Mouse (Mus musculus) spleen, postnatal 14 days (tissue): ENCODE measurements around the gene Chd1l.

Experiments used
- DNase-seq, 2 experiments: peaks; one replicate each; pipeline ENCODE4 v3.0.0; 2021 to 2022; ENCODE audit warnings: low spot score in 2 of 2

Gene Chd1l

DNA sequence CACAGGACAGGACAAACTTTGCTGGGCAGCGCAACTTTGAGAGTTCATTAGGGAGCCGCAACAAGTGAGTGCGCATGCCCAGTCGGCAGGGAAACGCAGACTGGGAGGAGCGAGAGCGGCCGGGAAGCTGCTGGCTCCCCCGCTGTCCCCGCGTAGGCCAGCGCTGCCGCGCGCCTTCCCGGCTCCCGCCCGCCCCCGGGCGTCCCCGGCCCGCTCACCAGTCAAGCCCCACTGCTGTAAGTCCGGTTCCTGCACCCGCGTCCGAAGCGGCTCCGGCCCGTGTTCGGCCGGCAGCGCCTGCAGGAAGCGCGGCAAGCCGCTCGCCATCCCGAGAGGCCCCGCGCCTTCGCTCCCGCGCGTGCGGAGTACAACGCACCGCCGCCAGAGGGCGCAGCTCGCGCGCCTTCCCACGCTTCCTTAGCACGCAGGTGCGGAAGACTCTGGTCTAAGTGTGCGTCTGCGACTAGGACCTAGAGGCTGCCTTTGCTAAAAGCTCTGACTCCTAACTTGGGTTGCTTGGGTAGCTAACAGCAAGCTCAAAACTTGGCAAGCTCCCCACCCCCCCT lies at the start of gene Chd1l:
Gene Chd1l (minus strand): TSS at position 359 of the 566 bp plus-strand sequence.
- peak; percentile 88 to 90 for DNase-seq

DNA sequence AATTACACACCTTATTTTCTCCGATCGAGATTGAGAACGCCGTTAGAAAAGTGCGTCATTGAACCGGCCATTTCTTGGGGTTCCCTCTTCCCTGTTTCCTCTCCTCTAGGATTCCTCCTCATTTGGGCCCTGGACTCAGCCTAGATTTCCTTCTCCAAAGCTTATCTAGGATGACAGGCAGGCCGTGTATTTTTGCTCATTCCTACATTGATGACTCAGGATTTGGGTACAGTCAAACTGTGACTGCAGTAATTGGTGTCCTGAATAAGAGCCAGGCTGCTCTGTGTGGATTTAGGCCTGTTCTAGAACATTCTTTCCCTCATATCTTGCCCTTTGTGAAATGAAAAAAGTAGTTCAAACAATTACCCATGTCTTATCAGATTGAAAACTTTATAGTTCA lies 49.7 kb upstream of the Chd1l start:
- no peak for DNase-seq

GRCm38 (mm10) chr3:97658426-97659193 lies 48.6 kb upstream of the Chd1l start:
- no peak for DNase-seq

DNA sequence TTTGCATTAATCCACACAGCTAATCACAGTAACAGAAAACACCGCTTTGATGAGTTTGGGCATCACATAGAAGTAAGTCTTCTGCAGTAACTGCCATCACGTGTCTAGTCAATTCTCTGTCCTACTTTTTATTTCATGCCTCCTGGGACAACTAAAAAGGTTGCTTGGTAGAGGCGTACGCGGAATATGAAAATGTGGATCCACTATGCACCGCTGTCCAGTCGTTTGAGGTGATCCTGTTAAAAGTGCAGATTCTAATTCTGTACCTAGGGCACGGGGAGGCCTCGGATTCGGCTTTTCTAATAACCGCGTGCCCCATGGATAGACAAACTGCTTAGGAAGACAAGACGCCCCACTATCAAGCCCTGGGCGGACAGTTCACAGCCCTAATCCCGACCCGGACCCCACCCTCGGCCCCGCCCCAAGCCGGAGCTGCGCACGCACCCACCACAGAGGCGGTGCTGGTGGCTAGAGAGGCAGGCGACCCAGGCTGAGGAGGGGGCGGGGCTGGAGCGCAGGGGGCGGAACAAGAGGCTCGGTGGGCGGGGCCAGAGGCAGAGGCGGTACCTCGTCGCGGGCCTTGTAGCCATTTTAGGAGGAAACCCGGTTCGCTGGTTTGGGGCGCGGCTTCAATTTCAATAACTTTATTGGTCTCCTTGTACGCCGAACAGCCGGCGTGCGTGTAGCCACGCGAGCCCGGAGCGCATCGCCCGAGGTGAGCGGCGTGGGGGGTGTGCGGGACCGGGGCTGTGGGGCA lies 47.8 kb upstream of the Chd1l start, which contains the start of gene Prkab2:
Gene Prkab2 (plus strand): TSS at position 539 of the 757 bp plus-strand sequence.
- peak; percentile 99 for DNase-seq

DNA sequence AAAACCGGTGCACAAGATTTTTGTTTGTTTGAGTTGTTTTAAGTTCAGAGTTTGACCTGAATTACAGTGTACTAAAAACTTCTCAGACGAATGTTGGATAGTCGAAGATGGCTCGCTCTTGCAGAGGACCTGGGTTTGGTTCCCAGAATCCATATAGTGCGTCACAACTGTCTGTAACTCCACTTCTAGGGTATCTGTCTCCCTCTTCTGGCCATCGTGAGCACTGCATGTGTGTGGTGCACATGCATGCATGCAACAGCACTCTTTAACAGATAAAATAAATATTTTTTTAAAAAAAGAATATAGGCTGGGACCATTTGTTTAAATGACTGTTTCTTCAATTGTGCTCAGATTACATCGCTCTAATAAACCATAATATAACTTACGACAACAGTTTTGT lies 44.9 kb upstream of the Chd1l start:
- DNase-seq: peak in 1 of 2 experiments; percentile 38

- no peak for DNase-seq
Observed at GRCm38 (mm10) chr3:97653781-97654180, 43.8 kb upstream of the Chd1l start.

DNA sequence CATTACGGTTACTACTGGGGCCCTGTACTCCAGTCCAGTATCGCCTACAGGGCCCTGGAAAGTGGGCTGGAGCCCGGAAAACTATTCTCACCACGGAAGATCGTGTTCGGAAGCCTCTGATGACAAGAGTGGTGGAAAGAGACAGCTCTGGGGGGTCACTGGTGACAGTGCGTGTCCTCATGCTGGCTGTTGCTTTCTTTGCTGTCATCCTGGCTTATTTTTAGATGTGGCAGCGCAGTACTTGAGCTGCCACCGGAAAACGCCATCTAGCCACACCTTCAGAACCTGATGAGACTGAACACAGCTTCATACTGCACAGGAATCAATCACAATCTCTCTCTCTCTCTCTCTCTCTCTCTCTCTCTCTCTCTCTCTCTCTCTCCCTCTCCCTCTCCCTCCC lies 41.6 kb upstream of the Chd1l start:
- no peak for DNase-seq

DNA sequence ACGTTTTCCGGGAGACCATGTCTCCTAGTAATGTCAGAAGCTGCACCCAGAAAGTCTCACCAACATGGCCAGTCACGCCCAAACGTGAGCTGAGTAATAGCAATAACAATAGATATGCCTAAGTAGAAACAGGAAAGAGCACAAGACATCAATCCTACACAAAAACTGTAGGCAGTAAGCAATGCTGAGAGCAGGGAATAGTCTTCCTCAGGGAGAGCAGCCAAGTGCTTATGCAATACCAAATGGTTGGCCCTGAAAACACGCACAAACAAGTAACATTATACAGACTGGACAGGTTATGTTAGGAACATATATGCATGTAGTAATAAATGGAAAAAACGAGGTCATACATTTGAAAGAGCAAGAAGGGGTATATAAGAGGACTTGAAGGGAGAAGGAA lies 39.5 kb upstream of the Chd1l start:
- DNase-seq: no peak

GRCm38 (mm10) chr3:97649022-97649421 lies 39.0 kb upstream of the Chd1l start:
- DNase-seq: no peak

GRCm38 (mm10) chr3:97648518-97648917 lies 38.5 kb upstream of the Chd1l start:
- no peak for DNase-seq

GRCm38 (mm10) chr3:97642001-97642400 lies 32.0 kb upstream of the Chd1l start:
- DNase-seq: no peak

GRCm38 (mm10) chr3:97641396-97641795 lies 31.4 kb upstream of the Chd1l start:
- no peak for DNase-seq

GRCm38 (mm10) chr3:97634288-97634761 lies 24.3 kb upstream of the Chd1l start:
- no peak for DNase-seq

GRCm38 (mm10) chr3:97633456-97633855 lies 23.5 kb upstream of the Chd1l start:
- no peak for DNase-seq

DNA sequence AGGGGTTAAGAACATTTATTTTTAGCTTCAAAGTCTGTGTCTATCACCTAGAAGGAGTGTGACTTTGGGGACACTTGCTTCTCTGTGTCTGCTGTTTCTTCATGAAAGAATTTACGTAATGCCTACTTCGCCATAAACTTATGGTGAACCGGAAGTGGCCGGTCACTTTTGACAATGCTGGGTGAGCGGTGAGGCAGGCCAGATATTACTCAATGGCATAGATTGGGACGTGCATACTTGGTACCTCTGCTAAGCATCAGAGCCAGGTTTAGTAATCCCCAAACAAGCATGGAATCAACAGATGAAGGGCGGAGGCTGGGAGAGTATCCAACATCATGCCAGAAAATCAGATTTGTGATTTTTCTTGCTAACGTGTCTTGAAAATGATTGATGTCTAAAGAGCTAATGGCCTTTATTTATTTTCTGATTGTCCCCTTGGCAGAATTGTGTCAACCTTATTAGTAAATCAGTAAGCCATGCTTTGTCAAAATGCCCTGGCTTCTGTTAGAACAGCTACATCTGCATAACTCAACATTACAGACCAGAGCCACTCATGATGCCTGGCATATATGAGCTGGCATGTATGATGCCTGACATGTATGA lies 21.4 kb upstream of the Chd1l start:
- DNase-seq: no peak

GRCm38 (mm10) chr3:97630746-97631145 lies 20.7 kb upstream of the Chd1l start:
- no peak for DNase-seq

DNA sequence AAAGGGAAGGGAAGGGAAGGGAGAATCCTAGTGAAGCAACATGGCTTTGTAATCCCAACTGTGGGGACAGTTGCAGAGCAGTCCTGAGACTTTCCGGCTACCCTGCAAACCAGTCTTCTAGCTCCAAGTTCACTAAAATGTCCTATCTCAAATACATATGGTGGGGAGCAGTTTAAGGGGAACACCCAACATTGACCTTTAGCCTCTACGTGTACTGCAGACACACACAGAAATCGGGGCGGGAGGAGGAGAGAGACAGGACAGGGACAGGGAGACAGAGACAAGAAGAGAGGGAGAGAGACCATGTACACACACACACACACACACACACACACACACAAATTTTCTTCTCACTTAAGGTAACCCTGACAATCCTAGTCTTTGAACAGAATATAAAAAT lies 19.9 kb upstream of the Chd1l start:
- DNase-seq: no peak

DNA sequence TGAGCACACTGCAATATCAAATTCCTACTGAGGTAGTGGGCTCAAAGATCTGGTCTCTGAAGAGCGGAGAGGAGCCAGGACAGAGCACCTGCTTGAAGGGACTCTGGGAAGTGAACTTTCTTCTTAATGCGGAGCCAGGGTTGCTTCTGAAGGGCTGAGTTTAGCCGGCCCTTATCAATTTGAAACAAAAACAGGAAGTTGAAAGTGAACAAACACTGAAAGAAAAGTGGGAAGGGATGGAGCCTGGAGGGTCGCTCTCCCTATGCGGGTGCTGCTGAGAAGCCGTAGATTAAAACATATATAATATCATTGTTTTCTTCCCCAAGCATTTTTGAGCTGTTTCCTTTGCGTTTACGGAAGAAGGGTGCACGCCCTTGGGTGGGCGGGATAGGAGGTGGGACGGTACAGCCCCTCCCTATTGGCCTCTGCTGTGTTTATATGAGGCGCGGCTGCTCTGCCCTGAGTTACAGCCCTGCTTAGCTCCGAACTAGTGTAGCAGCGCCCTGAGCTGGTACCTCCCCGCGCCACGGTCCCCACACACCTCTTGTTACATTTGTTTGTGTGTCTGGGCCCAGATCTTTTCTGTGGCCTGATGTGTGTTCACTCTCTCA lies 18.5 kb upstream of the Chd1l start, which contains the start of gene Fmo5:
Gene Fmo5 (plus strand): TSS at position 414 of the 611 bp plus-strand sequence.
- DNase-seq: peak; percentile 45 to 62

GRCm38 (mm10) chr3:97627893-97628292 lies 17.9 kb upstream of the Chd1l start:
- DNase-seq: no peak

- no peak for DNase-seq
Observed at GRCm38 (mm10) chr3:97624611-97625010, 14.6 kb upstream of the Chd1l start.

GRCm38 (mm10) chr3:97620657-97621056 lies 10.7 kb upstream of the Chd1l start:
- DNase-seq: no peak

DNA sequence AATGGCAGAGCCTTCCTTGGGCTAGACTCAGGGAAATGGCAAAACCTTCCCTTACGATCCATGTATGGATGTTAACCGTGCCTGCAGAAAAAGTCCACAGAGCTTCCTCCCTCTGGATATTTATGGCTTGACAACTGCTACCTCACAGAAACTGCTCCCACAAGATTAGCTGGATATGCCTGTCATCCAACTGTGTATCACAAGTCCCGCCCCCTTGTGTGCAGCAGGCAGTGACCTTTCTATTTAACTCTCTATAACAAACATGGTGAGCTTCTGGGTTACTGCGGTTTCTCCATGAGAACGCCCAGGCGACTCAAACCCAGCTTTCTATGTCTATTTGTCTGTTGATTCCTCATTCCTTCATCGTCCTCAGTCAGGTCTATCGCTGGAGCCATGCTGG lies 7.9 kb upstream of the Chd1l start:
- no peak for DNase-seq
